Mouse (Mus musculus) T-helper 1 cell (primary cell): ENCODE measurements at regions not wholly inside any gene's neighbourhood (a gene's known extent, or its start where the extent isn't known, plus 50 kb on each side); places are given as distances from the start of the nearest gene placed in this dataset.
"Not testable (repeated sequence)": the region's sequence is repeated elsewhere in the genome, so short reads cannot be mapped to it uniquely, and the experiment has no call there.

Experiments
- in situ Hi-C: fragments of 300-600 bp; cut with MboI, MseI; formaldehyde crosslinking; loops from one replicate; pipeline ENCODE4 v1.15.1; 2025; ENCODE audit warnings: high pct_unique_total_duplicates

DNA sequence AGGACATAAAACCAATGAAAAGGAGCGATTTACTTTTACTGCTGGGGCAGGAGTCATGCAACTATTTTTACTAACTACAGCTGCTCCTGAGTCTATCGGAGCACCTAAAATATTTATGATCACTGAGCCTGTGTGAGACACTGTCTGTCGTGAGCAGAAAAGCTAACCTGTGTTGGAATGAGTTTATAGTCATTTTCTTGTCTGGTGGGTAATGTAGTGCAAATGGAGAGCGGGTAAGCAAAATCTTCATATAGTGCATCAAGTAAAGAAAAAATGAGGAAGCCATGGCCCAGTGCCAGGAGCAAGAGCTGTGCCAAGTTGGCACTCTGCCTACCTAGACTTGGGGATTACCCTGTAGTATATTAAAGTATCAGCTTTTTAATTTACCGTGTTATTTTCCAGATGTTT, 1363.1 kb upstream of the Got2 start:
- in situ Hi-C loops = loop anchor here (10.0 kb wide), 1 partner anchor 1573 kb away; no protein-coding TSS in a partner anchor

DNA sequence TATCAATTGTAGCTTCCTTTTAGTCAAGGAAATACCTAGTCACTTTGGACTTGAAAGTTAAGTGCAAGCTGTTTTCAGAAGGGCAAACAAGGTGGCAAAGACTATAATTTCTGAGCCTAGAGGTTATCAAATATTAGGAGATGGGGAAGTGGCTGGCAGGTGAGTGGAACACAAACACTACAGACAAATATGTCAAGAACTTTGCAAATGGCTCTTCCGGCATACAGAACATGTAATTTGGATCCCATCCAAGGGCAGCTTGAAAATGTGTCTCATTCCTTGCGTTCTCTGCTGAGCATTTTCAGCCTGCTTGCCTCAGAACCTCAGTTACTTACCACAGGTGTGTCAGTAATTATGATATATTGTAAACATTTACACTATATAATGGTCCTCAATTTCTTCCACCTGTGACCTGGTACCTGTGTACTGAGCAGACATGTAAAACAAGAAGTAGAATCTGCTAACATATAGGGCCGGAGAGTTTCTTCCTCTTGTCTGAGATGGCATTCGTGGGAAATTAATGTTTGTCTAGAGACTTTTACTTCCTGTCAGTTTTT, 1346.3 kb upstream of the Got2 start:
- in situ Hi-C loops = no loop called here

DNA sequence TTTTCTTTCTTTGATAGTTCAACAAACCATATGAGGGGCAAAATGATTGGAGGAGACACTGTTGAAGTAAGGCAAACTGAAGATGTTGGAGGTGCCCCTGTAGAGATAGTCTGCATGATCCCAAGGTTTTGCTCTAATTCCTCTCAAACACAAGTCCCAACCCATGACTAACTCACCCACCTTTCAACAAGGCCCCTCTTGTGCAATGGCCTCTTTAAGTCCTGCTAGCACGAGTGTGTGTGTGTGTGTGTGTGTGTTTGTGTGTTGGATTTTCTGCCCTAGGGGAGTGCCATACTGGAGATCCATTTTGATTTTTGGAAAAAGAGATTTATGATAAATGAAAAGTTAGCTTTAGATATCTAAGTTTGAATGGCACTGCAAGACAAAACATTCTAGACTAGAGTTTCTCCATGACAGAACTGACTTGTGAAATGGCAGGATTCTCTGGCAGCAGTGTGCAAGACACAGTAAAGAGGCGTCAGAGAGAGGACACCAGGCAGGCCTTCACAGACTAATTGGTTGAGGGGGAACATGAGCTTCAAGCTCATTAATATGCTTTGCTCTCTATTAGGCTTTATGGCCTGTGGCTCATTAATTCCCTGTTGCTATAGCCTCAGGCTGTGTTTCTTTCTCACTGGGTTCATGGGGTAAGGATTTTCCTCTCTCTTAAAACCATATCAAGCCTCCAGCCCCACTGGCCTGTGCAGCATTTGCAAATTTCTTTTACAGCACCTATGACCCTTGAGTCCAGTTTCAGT, 1344.5 kb upstream of the Got2 start:
- in situ Hi-C loops = no loop called here

DNA sequence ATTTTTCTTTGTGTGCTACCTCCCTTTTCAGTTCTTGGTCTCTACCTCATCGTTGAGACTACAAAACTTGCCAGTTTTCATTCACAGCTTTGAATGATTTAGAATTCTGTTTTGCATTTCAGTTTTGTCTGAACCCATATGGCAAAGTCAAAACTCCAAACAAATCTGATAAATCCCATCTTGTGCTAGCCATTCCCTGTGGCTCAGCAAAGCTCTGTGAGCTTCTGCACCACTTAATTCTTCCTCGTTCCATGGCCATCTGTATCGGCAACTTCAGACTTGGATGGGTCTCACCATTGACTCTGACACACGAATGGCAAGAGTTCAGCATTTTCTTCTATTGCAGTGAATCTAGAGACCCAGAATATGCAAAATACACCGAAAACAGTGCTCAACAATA, 1343.3 kb upstream of the Got2 start:
- in situ Hi-C loops = no loop called here

DNA sequence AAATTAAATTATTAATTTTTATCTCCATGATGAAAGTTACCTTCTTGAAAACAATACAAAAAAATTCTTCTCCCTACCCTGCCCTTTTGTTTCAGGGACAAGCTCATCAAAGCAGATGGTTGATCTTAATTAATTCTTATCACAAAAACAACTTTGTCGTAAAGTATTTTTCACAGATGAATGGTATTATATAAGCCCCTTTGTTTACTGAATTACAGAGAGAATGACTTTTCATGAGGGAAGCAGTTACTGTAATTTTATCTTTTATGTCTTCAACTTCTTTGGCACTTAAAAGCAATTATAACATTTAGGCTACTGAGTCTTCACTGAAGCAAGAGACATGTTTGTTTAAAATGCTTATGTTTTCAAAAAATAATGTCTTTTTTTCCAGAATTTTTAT, 1303.5 kb upstream of the Got2 start:
- in situ Hi-C loops = no loop called here

DNA sequence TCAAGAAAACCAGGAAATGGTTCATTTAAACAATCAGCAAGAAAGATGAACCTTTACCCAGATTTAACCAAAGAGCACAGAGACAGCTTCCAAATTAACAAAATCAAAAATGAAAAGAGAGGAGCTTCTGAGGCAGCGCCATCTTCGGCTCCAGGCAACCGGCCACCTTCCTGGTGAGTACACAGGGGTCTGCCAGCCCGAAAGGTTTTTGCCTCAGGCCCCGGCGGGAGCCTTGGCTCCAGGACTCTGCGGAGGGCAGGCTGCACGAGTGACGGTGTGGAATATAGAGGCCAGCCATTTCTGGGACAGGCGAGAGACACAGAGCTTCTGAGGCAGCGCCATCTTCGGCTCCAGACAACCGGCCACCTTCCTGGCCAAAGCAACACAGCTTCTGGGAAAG, 1295.5 kb upstream of the Got2 start:
- in situ Hi-C loops = not testable (repeated sequence)

DNA sequence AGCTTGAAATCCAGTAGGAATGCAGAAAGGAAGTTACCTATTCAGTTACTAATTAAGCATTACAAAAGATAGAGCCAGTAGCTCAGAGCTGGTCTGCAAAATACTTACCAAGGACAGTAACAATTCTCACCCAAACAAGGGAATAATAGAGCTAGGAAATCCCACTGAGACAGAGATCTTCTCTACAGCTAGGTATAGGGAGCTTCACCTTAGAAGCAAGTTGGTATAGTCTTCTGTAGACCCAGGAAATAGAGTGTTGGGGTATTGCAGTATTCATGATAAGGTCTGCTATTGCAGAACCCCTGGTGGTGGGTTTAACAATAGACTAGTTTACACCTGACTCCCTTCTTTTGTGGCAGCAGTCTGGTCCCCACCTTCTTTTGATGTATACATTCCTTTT, 1294.1 kb upstream of the Got2 start:
- in situ Hi-C loops = not testable (repeated sequence)
